Mouse (Mus musculus) olfactory bulb, adult 2 months (tissue): ENCODE measurements at regions not wholly inside any gene's neighbourhood (a gene's known extent, or its start where the extent isn't known, plus 50 kb on each side); places are given as distances from the start of the nearest gene placed in this dataset.

Source experiments
- CTCF ChIP-seq: fragments of 200-500 bp; IDR thresholded peaks from 2 replicates; pipeline ENCODE4 v1.5.1; 2012; ENCODE audit warnings: low read depth, mild to moderate bottlenecking, low read length, moderate library complexity; ENCODE audit not compliant: insufficient read depth
- POLR2A ChIP-seq: fragments of 200-500 bp; IDR thresholded peaks from 2 replicates; pipeline ENCODE4 v1.6.1; 2012; ENCODE audit warnings: mild to moderate bottlenecking, low read depth, low read length, moderate library complexity; ENCODE audit not compliant: insufficient read depth

DNA sequence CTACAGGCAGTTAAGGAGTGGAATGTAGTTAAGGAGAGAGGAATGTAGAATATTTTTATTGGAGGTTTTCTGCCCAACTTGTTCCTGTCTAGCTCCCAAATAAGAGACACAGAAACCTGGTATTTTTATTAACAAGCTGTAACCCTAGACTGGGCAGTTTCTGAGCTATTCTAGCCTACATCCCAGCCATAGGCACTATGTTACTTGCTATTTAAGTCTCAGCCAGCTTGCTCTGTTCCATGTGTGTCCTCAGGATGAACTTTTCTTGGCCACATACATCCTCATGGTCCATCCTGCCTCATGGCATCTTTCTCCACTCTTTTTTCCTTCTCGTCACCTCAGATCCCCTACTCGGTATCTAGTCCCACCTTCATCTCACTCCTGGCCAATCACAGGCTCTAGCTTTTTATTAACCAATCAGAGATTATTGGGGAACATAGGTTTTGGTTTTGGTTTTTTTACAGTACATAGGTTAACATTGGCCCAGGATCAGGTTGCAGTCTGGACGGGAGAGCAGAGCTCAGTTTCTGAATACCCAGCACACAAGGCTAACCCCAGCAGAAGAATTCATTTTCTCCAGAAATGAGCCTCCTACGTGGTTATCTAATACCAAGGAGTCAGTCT lies 167.8 kb upstream of the Spats2l start:
- TF ChIP-seq POLR2A: no peak
- TF ChIP-seq CTCF: no peak
